Mouse (Mus musculus) G1E (cell line): ENCODE measurements around the gene Bloc1s5. TPM values are rescaled to one million over a fixed set of nuclear protein-coding genes. Genes with fewer than 3 reads are reported as not detected.

Source experiments
- ATAC-seq: 2 replicates; pipeline ENCODE4 v1.8.0; 2016; ENCODE audit warnings: mild to moderate bottlenecking; ENCODE audit not compliant: insufficient number of reproducible peaks, poor library complexity, low FRiP score, severe bottlenecking; ENCODE audit errors: extremely low read depth
- DNase-seq: peaks from one replicate; pipeline ENCODE4 v3.0.0; 2012; ENCODE audit warnings: low spot score
- H3K27me3 ChIP-seq: 2 replicates; pipeline ENCODE4 v1.6.1; 2012; ENCODE audit warnings: mild to moderate bottlenecking, low read length, inconsistent platforms; ENCODE audit not compliant: insufficient read depth
- H3K36me3 ChIP-seq: replicated peaks from 2 replicates; pipeline ENCODE3; 2012; ENCODE audit warnings: mild to moderate bottlenecking, inconsistent platforms
- H3K4me1 ChIP-seq: 2 replicates; pipeline ENCODE4 v1.6.1; 2012; ENCODE audit warnings: low read depth, low read length, inconsistent platforms, mixed read lengths; ENCODE audit not compliant: insufficient read depth
- H3K4me3 ChIP-seq: 2 replicates; pipeline ENCODE4 v1.5.1; 2012; ENCODE audit warnings: low read depth, mild to moderate bottlenecking, inconsistent platforms, low read length, moderate library complexity, mixed read lengths
- H3K9me3 ChIP-seq: replicated peaks from 2 replicates; pipeline ENCODE4 v1.6.1; 2012; ENCODE audit warnings: inconsistent platforms
- CTCF ChIP-seq: IDR thresholded peaks from 2 replicates; pipeline ENCODE4 v1.5.1; 2012; ENCODE audit warnings: low read depth, low read length, inconsistent platforms, mixed read lengths
- GATA1 ChIP-seq: IDR thresholded peaks from 2 replicates; pipeline ENCODE4 v1.6.1; 2012; ENCODE audit warnings: borderline replicate concordance, low read length, inconsistent platforms, mixed read lengths
- GATA2 ChIP-seq: IDR thresholded peaks from 2 replicates; pipeline ENCODE4 v1.6.1; 2012; ENCODE audit warnings: low read depth, low read length, inconsistent platforms, borderline replicate concordance
- POLR2AphosphoS5 ChIP-seq: IDR thresholded peaks from 2 replicates; pipeline ENCODE4 v1.6.1; 2012; ENCODE audit warnings: low read depth, low read length, inconsistent platforms; ENCODE audit not compliant: insufficient replicate concordance
- TAL1 ChIP-seq: conservative IDR thresholded peaks from 2 replicates; pipeline ENCODE4 v1.6.1; 2012; ENCODE audit warnings: low read depth, low read length, inconsistent platforms, mixed read lengths
- polyA plus RNA-seq: library from polyadenylated mRNA; stranded (reverse); fragments of >175 nt; gene quantifications from 2 replicates; pipeline ENCODE4 v1.2.3, GENCODE M21; 2012
- total RNA-seq, 2 experiments: library from RNA; stranded (forward) in 1 of 2; stranded (reverse) in 1 of 2; fragments of 200-1000 nt in 1 of 2; fragments of >200 nt in 1 of 2; fragmentation: Nextera tagmentation in 1 of 2; gene quantifications; 2 replicates each; pipeline ENCODE4 v1.2.3; 2014 to 2017

Gene Bloc1s5
- total and polyA plus RNA-seq, 3 experiments, result 8.2 to 35.2 (median 17.2) TPM

DNA sequence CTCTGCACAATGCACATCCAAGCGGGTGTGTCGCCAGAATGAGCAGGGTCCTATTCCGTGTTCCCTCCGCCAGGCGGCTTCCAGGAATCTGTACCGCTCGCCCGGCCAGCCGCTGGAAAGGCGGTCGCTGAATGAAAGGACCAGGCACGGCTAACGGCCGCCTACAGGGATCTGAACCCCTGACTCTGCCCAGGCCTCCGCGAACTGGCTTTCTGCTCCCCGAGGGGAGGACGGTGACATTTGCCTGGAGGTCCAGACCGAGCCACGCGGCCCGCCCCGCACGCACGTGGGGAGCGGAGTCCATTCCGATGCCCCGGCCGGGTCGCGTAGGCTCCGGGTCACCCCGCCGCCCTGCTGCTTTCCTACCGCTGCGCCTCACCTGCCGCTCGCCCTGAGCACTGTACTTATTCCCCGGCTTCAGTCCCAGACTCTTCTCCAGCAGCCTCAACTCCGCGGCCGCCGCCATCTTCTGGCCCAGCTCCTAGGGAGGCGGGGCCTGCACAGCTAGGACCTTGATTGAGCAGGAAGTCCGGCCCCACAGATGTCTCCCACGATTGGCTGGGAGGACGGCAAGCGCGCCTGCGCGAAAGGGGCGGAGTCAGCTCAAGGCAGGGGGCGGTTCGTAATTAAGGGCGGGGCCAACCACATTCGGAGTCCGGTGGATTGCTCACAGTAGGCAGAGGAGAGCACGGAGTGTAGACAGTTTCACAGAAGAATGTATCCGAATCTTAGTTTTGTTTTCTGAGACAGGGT lies 23.8 kb upstream of the Bloc1s5 start, which contains the start of gene Eef1e1:
Gene Eef1e1 (minus strand): TSS at position 531 of the 753 bp plus-strand sequence.
- Histone ChIP-seq H3K4me3 (peak within 1 kb of the TSS; percentile 99), H3K36me3 (peaks cover 39% of the 10 kb centered on the region), H3K27me3 (no peaks in the 10 kb centered on the region), H3K4me1 (peaks cover 36% of the 10 kb centered on the region), H3K9me3 (peaks cover 11% of the 10 kb centered on the region)
- DNase-seq (peak; percentile 97), ATAC-seq (peak; percentile 99)
- TF ChIP-seq TAL1 (no peak), CTCF (no peak), GATA1 (no peak), POLR2AphosphoS5 (no peak)

DNA sequence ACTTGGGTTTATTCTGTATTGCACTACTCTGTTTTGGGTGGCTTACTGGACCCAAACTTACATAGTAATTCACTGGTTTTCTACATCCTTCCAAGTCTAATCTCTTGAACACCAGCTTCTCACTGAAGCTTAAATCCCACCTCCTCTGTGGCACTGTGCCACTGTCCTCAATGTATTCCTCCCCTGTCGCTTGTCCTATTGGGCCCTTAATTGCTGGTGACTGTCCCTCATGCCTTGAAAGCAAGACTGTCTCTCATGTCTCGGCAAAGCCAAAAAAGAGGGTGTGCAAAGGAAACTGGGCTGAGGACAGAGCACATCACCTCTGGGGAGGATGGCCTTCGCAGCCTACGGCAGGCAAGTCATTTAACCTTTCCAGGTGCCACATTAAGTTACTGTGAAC lies 23.0 kb upstream of the Bloc1s5 start:
- TF ChIP-seq GATA1, result no peak
- Histone ChIP-seq H3K4me3 (peak overlapping the region; percentile 99), H3K9me3 (peaks cover 11% of the 10 kb centered on the region), H3K27me3 (no peaks in the 10 kb centered on the region), H3K4me1 (peaks cover 38% of the 10 kb centered on the region), H3K36me3 (peaks cover 47% of the 10 kb centered on the region)
- DNase-seq (peak; percentile 26), ATAC-seq (no peak)

DNA sequence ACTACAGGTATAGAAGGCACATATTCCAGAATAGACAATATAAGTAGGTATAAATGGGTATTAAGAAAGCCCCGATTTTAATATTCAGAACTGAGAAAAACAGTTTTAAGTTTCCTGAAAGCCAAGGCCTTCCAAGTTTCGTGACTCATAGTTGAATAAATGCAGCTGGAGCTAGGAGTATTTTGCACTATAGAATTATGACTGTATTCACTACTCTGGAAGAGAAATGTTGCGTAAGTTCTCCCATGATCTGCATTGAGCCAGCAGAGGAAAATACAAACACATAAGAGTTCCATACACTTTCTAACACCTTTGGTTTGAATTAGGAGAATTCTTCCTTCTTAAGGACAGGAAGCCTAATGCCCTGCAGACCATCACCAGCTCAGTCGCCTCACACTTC lies 15.4 kb upstream of the Bloc1s5 start:
- Histone ChIP-seq H3K9me3 (no peaks in the 10 kb centered on the region), H3K4me3 (no peak overlapping the region), H3K27me3 (no peaks in the 10 kb centered on the region), H3K4me1 (peaks cover 33% of the 10 kb centered on the region), H3K36me3 (peaks cover 93% of the 10 kb centered on the region)
- DNase-seq, result no peak
- no peak for TF ChIP-seq GATA1
- no peak for TF ChIP-seq POLR2AphosphoS5
- TF ChIP-seq GATA2, result no peak
- TF ChIP-seq CTCF, result no peak
- no peak for TF ChIP-seq TAL1
- ATAC-seq, result no peak

DNA sequence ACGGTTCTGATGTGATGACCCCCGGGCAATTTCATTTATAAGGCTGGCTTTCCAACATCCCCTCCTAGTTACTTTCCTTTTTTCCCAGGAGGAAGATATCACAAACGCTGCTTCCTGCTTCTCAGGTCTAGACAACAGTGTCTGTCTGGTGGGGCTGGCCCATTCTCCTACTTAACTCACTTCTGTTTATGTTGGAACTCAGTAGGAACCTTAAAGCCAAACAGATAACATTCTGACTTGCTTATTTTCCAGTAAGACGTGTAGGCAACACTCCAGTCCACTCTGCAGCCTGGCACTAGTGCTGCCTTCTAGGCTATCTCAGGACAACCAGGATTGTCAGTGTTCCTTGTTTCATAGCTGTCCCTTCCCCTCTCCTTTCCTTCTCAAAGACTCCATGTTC lies 14.2 kb upstream of the Bloc1s5 start:
- H3K4me3 ChIP-seq, result no peak overlapping the region
- H3K9me3 ChIP-seq, result no peaks in the 10 kb centered on the region
- TF ChIP-seq POLR2AphosphoS5 (no peak), GATA1 (no peak), CTCF (no peak), GATA2 (no peak), TAL1 (no peak)
- no peak for ATAC-seq
- no peak for DNase-seq
- peaks cover 93% of the 10 kb centered on the region for H3K36me3 ChIP-seq
- H3K27me3 ChIP-seq, result no peaks in the 10 kb centered on the region
- peaks cover 25% of the 10 kb centered on the region; the same call in 1 of the 2 replicates for H3K4me1 ChIP-seq

DNA sequence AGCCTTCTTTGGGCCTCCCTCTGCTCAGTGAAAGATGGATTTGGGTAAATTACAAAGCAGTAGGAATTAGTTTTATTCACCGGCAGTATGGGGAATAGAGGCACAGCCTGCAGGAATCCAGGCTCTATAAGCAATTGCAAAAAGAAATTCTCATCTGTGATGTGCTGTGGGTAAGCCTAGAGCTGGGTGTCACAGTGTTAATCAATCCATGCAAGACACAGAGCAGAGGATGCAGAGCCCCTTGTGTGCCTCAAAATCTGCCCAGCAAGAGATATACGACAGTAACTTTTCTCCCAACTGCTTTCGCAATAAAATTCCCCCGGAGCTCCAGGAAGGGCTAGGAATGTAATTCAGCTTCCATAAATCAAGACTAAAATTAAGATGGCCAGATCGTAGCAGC lies 6.5 kb upstream of the Bloc1s5 start:
- ATAC-seq (no peak), DNase-seq (no peak)
- TF ChIP-seq POLR2AphosphoS5 (no peak), GATA2 (no peak), CTCF (no peak), GATA1 (no peak), TAL1 (no peak)
- peaks cover 2% of the 10 kb centered on the region; the same call in 1 of the 2 replicates for H3K4me1 ChIP-seq
- 0 out of 2 replicates have a peak, but pooled peaks cover 2% of the 10 kb centered on the region for H3K9me3 ChIP-seq
- H3K36me3 ChIP-seq, result peaks cover 64% of the 10 kb centered on the region
- no peak overlapping the region for H3K4me3 ChIP-seq
- no peaks in the 10 kb centered on the region for H3K27me3 ChIP-seq

DNA sequence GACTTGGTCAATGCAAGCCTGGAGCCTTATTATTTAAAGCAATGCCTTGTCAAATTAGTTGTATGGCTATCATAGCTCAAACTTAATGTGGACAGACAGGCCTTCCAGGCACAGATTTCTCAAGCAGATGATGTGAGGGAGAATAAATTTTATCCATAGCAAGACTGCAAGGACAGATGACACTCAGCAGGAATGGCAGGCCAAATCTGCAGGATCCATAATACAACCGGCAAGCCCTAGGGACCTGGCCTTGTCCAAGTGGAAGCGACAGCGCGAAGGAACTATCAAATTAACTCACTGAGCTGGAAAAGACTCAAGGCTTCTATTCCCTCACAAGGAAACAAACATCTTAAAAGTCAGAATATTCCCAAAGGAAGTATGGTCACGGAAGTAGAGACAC lies 6.1 kb upstream of the Bloc1s5 start:
- peaks cover 61% of the 10 kb centered on the region for H3K36me3 ChIP-seq
- H3K4me3 ChIP-seq, result no peak overlapping the region
- no peak for DNase-seq
- H3K27me3 ChIP-seq, result no peaks in the 10 kb centered on the region
- H3K9me3 ChIP-seq, result 0 out of 2 replicates have a peak, but pooled peaks cover 2% of the 10 kb centered on the region
- no peak for TF ChIP-seq TAL1
- TF ChIP-seq CTCF, result no peak
- TF ChIP-seq POLR2AphosphoS5, result no peak
- TF ChIP-seq GATA2, result no peak
- TF ChIP-seq GATA1, result no peak
- H3K4me1 ChIP-seq, result peaks cover under 1% of the 10 kb centered on the region; the same call in 1 of the 2 replicates
- no peak for ATAC-seq

DNA sequence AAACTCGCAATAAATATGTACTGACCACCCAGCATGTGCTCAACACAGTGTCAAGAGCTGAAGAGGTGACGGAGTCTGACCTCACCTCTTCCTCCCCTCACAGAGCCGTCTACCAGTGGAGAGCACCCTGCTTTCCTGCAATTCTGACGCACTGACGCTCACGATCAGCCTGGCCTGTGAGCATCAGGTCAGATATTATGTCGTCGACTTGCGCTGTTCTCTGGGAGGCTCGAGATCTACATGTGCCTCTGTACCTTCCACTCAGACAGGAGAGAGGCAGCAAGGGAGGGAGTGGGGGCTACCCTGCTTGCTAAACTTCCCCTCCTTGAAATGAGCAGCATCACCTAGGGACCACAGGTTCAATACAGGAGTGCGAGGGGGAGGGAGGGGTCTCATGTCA lies 3.8 kb upstream of the Bloc1s5 start:
- H3K36me3 ChIP-seq, result peaks cover 41% of the 10 kb centered on the region

More for the DNA sequence above, 3.8 kb upstream of the Bloc1s5 start:
- ATAC-seq (no peak), DNase-seq (no peak)
- Histone ChIP-seq H3K4me1 (peaks cover 12% of the 10 kb centered on the region), H3K4me3 (no peak overlapping the region), H3K27me3 (no peaks in the 10 kb centered on the region), H3K9me3 (0 out of 2 replicates have a peak, but pooled peaks cover 2% of the 10 kb centered on the region)
- TF ChIP-seq TAL1 (no peak), GATA1 (no peak), POLR2AphosphoS5 (no peak), GATA2 (no peak), CTCF (no peak)
